Mouse (Mus musculus) erythroblast, embryonic 14.5 days (primary cell): ENCODE results near the gene Tmem9.

ENCODE experiments used
- GATA1 ChIP-seq: IDR thresholded peaks from 2 replicates; pipeline ENCODE4 v1.6.1; 2012; ENCODE audit warnings: low read length, inconsistent platforms, mixed read lengths
- TAL1 ChIP-seq: IDR thresholded peaks from 3 replicates; pipeline ENCODE4 v1.6.1; 2012; ENCODE audit warnings: low read length, inconsistent platforms, mixed read lengths

DNA sequence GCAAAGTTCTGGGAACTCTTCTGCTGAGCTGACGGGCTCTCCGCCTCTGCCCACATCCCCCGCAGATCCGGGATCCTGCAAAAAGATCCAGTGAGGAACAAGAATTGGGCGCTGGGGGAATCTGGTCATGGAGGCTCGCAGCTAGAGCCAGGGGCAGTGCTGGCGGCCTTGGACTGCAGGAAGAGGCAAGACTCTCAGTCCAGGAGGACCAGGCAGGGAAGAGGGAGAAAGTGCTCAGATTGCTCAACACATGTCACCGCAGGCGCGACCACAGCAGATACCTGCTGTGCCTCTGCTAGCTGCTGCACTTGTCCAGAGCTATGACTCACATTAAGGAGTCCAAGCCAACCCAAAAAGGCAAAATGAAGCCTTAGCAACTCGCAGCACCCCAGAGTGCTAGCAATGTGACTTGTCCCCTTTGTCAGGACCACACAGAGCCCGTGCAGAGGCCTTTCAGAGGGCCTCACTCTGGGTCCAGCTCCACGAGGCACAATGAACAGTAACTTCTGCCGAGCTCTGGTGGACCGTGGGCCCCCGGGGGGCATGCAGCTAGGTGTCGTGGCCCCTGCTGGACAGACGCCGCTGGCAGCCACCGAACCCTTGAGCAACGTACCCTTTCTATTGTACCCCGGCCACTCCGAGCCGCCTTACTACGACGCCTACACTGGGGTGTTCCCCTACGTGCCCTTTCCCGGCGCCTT, 42.5 kb downstream of the Tmem9 start, which contains the start of gene Ascl5:
- TF ChIP-seq TAL1, result no peak
- TF ChIP-seq GATA1, result no peak
